Comparison of ENCODE assay signal across 1 mouse cellular context in genomic region chr7:13310493-13311199, GRCm38 (mm10).
TF ChIP-seq lines count a peak whose summit lies in the region.

No protein-coding gene starts in this region.

TF ChIP-seq in MEL, 35 proteins besides CTCF, POLR2A, EP300 and RAD21:
- TF ChIP-seq HCFC1 (IDR thresholded peaks at IDR 0.05; ENCODE audit: low read depth, low read length) (no peak), USF2 (IDR thresholded peaks at IDR 0.05; ENCODE audit: borderline replicate concordance in 1 of 2, insufficient read depth in 1 of 2, low read depth in 1 of 2, low read length in 2 of 2) (no peak), ZNF384 (IDR thresholded peaks at IDR 0.05; ENCODE audit: low read depth, low read length) (peak; percentile 47; the same call in 1 of the 2 replicates), ZMIZ1 (IDR thresholded peaks at IDR 0.05; ENCODE audit: low read depth, low read length) (no peak), ETS1 (IDR thresholded peaks at IDR 0.05; ENCODE audit: low read depth, low read length) (peak; percentile 74), SIN3A (IDR thresholded peaks at IDR 0.05; ENCODE audit: low read length) (no peak), TCF12 (IDR thresholded peaks at IDR 0.05; ENCODE audit: low read depth, low read length) (peak; percentile 93), MYC (IDR thresholded peaks at IDR 0.05; ENCODE audit: low read depth, low read length) (no peak), JUND (IDR thresholded peaks at IDR 0.05; ENCODE audit: low read depth, low read length) (no peak), MXI1 (IDR thresholded peaks at IDR 0.05; ENCODE audit: low read depth, low read length) (no peak), TAL1 (IDR thresholded peaks at IDR 0.05; ENCODE audit: low read length) (peak; percentile 81), RCOR1 (IDR thresholded peaks at IDR 0.05; ENCODE audit: low read depth, low read length) (peak; percentile 54), GABPA (IDR thresholded peaks at IDR 0.05; ENCODE audit: low read depth, low read length) (no peak), MAX (IDR thresholded peaks at IDR 0.05; ENCODE audit: low read length) (no peak), GATA1 (IDR thresholded peaks at IDR 0.05; ENCODE audit: low read depth, low read length) (peak; percentile 87)
